Mouse (Mus musculus) cerebellum, postnatal 4 days (tissue): ENCODE data around the gene Folh1.
"Not testable (repeated sequence)": the region's sequence is repeated elsewhere in the genome, so short reads cannot be mapped to it uniquely, and the experiment has no call there.

Source experiments
- DNase-seq, 2 experiments: peaks; one replicate each; pipeline ENCODE4 v3.0.0; 2022; ENCODE audit warnings: low spot score in 2 of 2, mixed read lengths in 1 of 2

Folh1 gene

GRCm38 (mm10) chr7:86775617-86776325 is at the start of gene Folh1:
Gene Folh1 (minus strand): TSS chr7:86775943.
- peak in 1 of 2 experiments; percentile 13 for DNase-seq

GRCm38 (mm10) chr7:86816466-86816865 is 40.7 kb upstream of the Folh1 start:
- DNase-seq: no peak

DNA sequence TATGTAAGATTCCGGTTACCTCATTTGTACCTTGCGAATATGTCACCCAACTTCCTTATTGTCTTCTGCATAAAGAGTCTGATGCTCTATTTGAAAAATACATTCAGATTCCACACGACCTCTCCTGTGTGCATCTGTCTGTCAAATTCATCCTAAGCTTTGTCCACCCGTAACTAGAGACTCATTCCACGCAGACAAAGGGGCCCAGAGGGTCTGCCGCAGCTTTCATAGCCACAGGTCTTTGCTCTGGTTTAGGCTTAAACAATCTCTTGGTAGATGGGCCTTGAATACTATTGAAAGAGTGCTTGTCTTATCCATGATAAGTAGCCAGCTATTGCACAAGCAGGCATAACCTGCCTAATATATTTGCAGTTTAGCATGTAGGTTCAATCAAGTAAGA is 40.0 kb upstream of the Folh1 start:
- DNase-seq: not testable (repeated sequence)

- not testable (repeated sequence) for DNase-seq
Measured at GRCm38 (mm10) chr7:86815241-86815640, 39.5 kb upstream of the Folh1 start.

DNA sequence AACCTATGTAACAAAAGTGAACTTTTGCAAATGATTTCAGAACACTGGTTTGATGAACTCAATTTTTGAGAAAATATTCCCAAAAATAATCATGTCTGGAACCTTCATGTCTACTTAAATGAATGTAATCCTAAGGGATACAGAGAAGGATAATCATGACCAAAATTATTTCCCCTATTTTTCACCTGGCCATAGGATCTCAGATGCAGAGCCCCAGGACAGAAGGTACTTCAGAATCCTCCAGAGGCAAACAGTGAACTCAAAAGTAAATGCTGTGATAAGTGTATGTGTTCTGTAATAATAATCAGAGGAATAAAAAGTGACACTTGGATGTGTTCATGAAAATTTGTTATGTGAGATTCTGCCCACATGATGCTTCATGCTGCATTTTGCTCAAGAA is 19.0 kb upstream of the Folh1 start, which contains the start of gene Vmn2r77:
Vmn2r77 (plus strand) TSS at position 301 of the 400 bp plus-strand sequence.
- DNase-seq: no peak

GRCm38 (mm10) chr7:86771621-86772020 is 4.1 kb downstream of the Folh1 start:
- DNase-seq: no peak

GRCm38 (mm10) chr7:86764628-86765027 is 11.1 kb downstream of the Folh1 start:
- no peak for DNase-seq

DNA sequence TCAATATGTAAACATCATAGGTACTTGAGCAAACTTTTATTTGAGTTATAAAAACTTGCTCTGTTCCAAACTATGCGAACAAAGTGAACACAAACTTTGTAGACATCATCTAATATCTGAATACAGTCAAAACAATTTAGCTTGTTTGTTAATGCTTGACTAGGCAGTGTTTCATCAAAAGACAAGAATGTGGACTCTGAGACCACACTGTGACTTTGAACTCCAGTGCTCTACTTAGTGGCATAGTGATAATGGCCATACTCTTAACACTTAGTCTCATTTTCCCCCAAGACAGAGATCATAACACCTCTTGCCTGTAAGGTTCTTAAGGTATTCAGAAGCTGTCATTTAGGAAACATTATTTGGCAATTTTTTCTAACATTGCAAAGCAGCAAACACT is 15.0 kb downstream of the Folh1 start:
- no peak for DNase-seq

DNA sequence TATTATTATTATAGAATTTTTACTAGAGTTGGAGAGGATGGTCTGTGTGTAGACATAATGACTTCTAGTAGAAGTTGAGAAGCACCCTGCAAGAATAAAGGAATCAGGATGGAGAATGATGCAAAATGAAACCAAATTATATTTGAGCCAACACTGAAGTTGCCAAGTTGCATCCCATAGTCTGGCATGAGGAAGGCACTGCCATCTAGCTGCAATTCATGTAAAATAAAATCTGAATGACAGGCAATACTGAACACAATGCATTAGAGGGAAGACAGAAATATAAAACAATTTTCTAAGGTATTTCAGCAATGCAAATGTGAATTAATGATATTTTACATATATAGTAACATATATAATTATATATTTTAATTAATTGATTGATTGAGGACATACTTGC is 50.7 kb downstream of the Folh1 start:
- no peak for DNase-seq

GRCm38 (mm10) chr7:86688030-86688429 is 87.7 kb downstream of the Folh1 start, which contains the start of gene Olfr292:
Gene Olfr292 (plus strand): TSS chr7:86688330.
- no peak for DNase-seq
